Mouse (Mus musculus) retina, adult 2 months (tissue): ENCODE measurements around the gene Usp28.

ENCODE experiments used
- DNase-seq: peaks from one replicate; pipeline ENCODE4 v3.0.0-alpha.2; 2012; ENCODE audit warnings: low read depth, low spot score

Gene Usp28

DNA sequence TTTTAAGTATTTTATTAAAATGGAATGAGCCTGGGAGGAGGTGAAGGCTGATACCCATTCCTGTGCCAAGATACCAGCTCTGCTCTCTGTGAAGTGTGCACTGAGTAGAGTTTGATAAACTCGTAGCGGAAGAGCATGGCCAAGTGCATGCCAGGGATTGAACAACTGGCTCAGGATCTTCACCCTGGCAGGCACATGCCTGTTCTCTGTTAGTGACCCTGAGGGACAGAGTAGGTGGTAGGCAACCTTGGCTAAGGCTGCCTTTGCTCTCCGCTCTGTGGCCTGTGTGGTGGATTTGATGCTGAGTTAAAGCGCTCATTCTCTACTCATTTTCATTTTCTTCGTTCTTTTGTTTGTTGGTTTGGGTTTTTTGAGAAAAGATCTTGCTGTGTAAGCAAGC lies 36.1 kb downstream of the Usp28 start:
- DNase-seq, result no peak

DNA sequence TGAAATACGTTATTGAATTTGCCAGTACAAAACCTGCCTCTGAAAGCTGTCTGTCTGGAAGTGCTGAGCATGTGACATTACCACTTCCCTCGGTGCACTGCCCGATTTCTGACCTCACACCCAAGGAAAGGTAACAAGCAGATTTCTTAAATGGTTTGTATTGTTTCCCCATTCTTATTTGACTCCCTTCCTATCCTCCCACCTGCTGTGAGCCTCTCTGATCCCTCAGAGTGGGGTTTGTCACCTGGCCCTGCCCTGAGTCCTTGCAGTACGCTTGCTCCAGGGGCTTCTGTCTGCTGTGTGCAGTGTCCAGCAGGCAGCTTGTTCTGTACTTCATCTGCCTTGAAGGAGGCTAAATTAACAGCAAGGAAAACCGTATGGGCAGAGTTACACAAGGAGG lies 38.8 kb downstream of the Usp28 start:
- no peak for DNase-seq

DNA sequence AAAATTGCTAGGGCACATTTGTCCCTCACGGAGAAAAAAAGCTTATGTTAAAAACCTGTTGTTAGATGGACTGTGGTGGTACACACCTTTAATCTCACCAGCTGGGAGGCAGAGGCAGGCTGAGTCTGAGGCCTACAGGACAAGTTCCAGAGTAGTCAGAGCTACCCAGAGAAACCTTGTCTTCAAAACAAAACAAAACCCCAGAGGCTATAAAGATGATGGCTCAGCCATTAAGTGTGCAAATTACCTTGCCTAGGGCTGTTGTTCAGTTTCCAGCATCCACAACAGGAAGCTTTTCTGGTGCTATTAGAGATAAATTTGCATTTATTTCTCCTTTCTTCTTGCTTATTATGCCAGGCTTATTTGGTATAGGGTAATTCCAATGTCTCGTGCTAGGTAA lies 39.4 kb downstream of the Usp28 start:
- DNase-seq, result no peak

DNA sequence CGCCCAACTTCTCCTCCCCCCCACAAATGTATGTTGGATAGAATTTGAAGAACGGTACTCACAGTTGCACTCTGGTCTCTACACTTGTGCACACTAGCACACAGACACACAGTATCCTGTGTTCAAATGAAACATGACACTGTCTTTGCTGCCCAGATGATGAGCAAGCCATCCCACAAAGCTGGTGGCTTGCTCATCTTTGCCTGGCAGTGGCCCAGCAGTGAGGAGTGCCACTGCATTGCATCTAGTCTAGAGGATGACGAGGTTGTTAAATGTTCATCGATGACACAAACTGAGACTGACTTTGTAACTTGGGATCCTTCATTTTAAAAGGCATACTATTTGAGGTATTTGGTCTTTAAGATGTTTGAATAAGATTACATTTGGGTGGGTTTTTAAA lies 49.6 kb downstream of the Usp28 start:
- no peak for DNase-seq

DNA sequence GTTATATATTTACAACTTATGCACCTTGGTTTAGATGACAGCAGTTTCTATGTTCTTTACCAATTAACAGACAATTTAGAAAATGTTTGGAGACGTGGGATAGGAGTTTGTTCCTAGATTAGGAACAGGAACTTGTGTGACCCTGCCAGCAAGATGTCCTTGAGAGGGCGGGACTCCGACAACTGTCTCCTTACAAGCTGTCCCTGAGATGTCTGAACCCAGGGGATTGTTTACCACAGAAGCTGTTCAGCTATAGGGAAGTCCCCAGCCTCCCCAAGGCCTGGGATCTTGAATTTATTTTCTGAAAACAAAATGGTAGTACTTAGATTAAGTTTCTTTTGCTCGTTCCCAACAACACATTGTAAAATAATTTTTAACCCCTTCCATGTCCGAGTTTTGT lies 65.7 kb downstream of the Usp28 start:
- no peak for DNase-seq

DNA sequence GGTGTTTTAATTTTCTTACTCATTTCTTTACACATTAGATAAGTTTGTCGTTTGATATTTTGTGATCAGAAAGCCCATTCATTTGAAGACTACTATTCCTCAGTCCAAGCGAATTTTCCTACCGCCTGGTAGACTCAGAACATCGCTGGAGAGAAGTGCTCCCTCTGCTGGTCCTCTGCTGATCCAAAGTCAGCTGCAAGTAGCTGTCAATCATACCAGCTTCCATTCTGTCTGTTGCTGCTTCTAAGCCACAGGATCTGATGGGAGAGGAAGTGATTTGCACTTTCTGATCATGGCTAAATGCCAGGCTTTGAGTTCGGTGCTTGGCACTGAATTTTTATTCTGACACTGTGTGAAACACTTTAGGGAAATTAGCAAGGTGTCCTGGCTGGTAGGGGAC lies 66.2 kb downstream of the Usp28 start:
- peak; percentile 51 for DNase-seq

DNA sequence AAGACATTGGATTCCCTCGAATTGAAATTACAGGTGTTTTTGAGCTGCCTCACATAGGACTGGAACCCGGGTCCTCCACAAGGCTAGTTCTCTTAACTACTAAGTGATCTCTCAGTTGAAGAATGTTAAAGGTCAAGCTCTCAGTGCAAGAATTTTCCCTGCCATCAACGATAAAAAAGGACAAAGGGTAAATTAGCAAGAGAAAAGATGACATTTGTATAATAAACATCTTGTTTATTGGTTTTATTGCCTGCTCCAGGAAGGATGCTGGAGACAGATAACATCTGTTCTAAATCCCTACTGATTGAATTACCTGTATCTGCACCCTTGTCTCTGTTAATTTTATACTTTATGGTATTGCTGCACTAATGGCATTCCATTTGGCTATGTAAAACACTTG lies 68.9 kb downstream of the Usp28 start:
- no peak for DNase-seq

DNA sequence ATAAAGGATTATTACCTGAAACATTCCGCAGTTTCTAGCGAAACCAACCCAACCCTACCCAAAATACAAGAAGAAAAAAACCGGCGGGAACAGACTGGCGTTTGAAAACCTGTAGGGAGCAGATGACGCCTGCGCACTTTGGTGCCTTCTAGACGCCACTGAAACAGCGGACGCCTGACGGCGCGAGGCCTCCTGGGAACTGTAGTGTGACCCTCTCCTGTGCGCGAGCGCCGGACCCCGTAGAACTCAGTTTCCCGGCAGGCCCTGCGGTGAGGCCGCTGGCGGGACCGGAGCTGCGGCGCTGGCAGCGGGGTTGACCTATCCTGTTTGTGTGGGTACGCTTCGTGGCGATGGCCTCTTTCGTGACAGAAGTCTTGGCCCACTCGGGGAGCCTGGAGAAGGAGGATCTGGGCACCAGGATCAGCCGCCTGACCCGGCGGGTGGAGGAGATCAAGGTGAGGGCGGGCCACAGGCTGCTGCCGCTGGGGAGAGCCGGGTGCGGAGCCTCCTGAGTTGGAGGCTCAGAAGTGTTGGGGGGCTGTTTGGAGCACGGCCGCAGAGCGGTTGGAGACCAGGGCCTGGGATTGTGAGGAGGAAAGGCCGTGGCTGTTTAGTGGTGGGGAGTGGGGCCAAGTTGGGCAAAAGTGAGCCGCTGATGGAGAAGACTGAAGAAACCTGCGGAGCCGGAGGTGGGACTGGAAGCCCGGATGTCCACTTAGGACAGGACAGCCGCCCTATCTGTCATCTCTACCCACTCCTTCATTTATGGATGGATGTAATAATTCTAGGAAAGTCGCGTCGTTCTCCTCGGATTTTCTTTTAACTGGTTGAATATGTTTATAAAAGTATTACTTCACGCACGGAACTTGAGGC lies 70.4 kb downstream of the Usp28 start, which contains the start of gene Zw10:
Gene Zw10, plus strand, starts transcription at position 281 of the 873 bp plus-strand sequence.
- DNase-seq, result peak; percentile 81

DNA sequence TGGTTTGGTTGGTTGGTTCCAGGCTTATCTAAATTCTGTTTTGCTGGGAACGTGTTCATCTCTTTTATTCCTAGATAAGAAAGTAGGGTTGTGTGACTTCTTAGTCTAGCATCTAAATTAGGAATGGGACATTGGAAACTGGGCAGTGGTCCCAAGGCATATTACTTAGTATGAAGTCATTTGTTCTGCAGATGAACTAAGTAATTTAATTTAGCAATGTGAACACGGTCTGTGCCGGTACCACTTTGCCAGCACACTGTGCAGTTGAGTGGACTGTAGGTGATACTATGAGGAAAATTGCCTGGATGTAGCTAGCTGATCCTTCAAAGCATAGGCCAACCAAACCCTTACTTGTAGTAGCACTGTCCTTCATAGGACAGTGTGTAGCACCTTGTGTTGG lies 91.7 kb downstream of the Usp28 start:
- no peak for DNase-seq

DNA sequence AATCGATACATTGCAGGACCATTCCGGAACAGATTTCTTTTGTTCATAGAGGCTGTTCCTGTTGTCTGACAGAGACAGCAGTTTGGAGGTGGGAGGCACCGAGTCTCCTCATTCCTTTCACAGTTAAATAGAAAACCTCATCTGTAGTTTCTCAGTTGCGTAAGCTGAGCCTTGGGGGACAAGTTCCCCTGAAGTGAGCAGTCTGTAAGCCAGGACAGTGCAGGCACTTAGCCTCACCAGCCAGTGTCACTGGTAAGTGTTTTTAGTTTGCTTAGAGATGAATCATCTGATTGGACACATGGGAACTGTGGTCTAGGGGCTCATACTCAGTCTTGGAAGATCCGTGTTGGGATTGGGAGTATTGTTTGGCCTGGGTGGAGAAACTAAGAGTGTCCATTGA lies 95.9 kb downstream of the Usp28 start, which contains the start of gene Tmprss5:
Gene Tmprss5, plus strand, starts transcription at position 154 of the 400 bp plus-strand sequence.
- DNase-seq, result no peak

DNA sequence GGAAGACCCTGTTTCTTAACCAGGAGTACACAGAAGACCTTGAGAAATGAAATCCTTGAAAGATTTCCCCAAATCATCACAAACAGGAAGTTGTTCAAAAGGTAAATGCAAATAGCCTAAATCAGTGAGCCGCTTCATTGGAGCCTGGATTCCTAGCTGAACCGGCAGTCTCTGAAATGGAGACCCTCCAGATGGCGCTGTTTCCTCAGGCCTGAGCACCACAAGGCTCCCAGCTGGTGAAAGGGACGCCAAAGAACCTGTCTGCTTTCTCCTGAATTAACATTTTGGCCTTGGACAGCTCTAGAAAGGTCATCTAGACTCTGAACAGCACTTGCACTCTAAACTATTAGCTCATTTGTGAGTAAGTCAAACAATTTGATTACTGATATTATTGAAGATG lies 96.4 kb downstream of the Usp28 start:
- peak; percentile 39 for DNase-seq

DNA sequence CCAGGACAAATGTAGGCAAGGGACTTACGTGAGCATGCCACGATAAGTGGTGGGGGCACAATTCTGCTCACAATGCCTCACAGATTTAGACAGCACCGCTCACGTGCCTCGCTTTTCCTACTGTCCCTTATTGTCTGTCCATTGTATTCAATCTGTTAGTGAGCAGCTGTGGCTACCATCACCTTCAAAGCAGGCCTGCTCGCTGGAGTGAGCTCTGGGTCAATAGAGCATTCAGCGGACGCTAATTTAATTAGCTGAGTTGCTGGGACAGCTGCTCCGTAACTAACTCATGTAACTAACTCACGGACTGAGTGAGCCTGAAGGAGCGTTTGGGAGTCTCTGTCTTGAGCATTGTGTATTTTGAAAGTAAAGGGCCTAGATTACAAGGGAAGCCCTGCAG lies 102.1 kb downstream of the Usp28 start:
- DNase-seq, result no peak
